Mouse (Mus musculus): Measurements from ENCODE around the gene Afg1l.

Gene Afg1l

GRCm38 (mm10) chr10:42384946-42385644, 93.3 kb downstream of the Afg1l start:
- DNase-seq (ENCODE audit: extremely low spot score, low spot score) = no peak

DNA sequence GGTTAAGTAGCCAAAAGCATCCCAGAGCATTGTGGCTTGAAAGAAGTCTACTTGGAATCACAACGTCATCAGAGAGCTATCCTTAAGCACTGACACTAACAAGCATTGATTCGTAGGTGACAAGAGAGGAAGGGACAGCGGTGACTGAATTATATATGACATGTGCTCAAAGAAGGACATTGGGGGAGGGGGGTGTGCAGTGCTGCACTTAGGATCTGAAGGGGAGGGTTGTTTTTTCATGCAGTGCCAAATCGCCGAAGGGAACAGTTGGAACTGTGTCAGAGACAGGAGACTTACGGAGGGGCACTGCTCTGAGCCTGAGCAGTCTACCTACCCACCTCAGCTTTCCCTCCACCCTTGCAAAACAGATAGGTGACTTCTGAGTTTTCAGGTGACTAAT, 94.7 kb downstream of the Afg1l start:
- no peak for DNase-seq (ENCODE audit: extremely low spot score, low spot score)

DNA sequence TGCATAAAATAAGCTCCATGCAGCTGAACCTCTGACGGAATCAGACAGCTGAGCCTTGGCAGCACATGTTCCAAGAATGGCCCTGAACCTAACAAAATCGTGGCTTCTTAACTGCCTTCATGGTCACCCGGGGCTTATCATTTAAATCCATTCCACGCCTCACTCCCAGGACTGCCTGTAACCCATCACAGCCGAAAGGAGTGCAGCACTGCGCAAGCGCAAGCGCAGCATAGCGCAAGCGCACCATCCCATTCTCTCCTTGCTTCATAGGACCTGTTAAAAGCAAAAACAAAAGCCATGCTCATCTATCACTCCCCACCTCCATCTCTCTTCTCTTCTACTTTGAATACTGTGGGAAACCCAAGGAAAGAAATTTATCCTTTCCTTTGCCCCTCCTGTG, 114.1 kb downstream of the Afg1l start:
- DNase-seq (ENCODE audit: extremely low spot score, low spot score) = no peak

- DNase-seq (ENCODE audit: extremely low spot score, low spot score) = no peak
Measured at GRCm38 (mm10) chr10:42355980-42356379, 122.4 kb downstream of the Afg1l start.

DNA sequence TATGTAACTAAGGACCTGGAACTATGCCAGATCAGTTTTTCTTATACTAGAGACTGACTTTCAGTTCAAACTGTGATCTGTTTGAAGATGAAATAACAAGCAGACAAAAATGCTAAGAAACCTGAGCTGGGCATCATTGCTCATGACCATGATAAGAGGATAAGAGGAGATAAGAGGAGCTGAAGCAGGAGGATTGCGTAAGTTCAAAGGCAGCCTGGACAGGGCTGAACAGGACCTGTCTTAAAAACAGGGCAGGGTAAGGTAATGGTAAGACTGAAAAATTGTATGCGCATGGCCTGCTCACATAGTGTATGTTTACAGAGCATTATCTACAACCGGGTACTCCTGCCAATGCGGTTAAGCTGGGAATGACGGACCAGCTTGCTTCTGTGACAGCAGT, 130.4 kb downstream of the Afg1l start:
- no peak for DNase-seq (ENCODE audit: extremely low spot score, low spot score)

GRCm38 (mm10) chr10:42347127-42347526, 131.2 kb downstream of the Afg1l start:
- DNase-seq (ENCODE audit: extremely low spot score, low spot score) = no peak

DNA sequence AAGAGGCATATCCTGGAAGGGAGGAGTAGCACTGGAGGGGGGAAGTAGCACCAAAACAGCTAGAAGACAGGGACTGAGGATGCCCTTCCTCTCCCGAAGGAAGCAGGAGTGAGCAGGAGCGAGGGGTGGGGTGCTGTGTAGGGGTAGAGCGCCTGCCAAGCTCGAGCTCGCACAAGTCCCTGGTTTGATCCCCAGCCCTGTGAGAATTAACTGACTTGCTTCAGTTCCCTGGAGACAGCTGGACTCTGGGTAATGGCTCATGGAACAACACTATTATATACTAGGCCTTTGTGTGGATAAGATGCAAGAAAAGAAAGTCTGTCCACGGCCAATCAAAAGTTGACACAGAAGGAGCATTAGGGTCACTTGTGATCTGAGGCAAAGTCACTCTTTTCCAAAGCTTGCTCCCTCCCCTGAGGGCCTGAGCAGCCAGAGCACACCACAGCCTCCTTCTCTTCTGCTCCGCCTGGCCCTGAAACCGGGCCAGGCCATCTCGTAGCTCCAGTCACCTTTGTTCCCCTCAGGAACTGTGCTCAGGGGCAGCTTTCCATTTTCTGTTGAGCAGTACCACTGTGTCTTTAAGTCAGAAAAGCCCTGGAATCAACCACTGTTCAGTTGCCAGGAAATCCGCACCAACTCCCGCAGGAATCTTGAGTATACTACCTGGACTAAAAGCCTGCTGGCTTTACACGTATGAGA, 132.0 kb downstream of the Afg1l start:
- no peak for DNase-seq (ENCODE audit: extremely low spot score, low spot score)

- no peak for DNase-seq (ENCODE audit: extremely low spot score, low spot score)
Measured at GRCm38 (mm10) chr10:42342714-42343113, 135.7 kb downstream of the Afg1l start.

DNA sequence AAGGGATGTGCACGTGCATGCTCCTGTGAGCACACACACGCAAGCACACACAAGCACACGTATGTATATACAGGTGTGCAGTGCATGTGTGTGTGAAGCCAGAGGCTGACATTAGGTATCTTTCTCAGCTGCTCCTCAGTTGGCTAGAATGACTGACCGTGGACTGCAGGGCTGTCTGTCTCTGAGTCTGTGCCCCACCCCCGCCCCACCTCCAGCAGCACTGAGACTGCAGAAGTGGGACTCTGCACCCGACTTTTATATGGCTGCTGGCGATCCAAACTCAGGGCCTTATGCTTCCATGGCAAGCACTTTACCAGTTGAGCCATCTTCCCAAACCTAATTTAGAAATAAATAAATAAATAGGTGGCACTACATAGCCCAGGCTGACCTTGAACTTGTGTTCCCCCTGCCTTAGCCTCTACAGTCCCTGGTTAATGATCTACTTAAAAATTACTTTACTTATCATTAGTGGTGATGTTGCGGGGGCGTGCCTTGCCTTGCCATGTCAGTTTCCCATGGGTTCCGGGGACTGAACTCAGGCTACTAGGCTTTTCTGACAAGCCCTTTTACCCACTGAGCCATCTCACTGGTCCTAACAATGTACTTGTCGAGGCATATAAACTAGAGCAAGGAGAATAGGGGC, 136.4 kb downstream of the Afg1l start:
- no peak for DNase-seq (ENCODE audit: extremely low spot score, low spot score)

DNA sequence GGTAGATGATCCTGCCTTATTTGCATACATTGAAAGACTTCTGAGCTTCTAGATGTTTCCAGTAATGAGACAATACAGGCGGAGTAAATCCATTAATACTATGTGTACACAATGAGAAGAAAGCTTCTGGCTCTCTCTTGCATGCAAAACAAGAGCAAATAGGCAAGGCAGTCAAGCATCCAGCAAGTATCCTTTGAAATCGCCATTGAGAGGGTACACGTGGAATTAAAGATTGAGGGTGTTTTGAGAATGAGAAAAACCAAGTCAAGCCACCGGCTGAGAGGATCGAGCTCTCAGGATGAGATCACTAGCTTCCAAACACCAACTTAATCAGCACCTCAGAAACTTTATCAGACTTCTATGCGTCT, 138.0 kb downstream of the Afg1l start:
- DNase-seq (ENCODE audit: extremely low spot score, low spot score) = no peak

- no peak for DNase-seq (ENCODE audit: extremely low spot score, low spot score)
Measured at GRCm38 (mm10) chr10:42339773-42340425, 138.5 kb downstream of the Afg1l start.

DNA sequence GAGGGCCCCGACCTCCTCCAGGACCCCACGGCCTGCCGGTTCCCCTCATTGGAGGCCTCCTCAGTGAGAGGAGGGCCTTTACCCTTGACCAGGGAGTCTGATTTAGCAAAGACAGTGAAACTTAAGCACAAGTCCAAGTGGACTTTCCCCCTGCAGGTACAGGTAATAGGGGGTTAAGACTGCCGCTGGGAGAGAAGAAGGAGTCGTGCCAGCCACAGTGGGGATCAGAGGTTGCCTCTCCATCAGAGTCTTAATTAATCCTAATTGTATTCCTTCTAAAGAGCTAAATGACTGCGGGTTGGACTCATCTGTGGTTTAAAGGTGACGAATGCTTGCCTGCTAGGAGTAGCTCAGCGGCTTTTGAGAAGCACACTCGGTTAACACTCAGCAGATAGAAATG, 139.9 kb downstream of the Afg1l start:
- no peak for DNase-seq (ENCODE audit: extremely low spot score, low spot score)

DNA sequence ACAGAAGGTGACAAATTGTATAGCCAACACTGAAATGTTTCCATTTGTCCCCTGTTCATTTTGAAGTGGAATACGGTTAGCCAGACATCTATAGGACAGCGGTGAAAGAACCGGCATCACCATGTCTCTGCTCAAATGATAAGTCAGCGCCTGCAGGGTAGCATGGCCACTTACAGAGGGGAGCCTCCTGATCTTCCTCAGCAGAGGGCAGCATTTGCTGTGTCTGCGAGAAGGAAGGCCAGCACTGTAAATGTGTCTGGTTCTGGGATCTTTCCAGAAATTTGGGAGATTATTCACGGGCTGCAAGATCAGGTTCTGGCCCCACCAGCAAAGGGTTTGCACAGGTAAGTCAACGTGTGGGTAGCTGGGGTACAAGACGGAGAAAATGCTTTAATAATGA, 150.8 kb downstream of the Afg1l start:
- no peak for DNase-seq (ENCODE audit: extremely low spot score, low spot score)

GRCm38 (mm10) chr10:42325305-42325704, 153.1 kb downstream of the Afg1l start:
- DNase-seq (ENCODE audit: extremely low spot score, low spot score) = no peak

DNA sequence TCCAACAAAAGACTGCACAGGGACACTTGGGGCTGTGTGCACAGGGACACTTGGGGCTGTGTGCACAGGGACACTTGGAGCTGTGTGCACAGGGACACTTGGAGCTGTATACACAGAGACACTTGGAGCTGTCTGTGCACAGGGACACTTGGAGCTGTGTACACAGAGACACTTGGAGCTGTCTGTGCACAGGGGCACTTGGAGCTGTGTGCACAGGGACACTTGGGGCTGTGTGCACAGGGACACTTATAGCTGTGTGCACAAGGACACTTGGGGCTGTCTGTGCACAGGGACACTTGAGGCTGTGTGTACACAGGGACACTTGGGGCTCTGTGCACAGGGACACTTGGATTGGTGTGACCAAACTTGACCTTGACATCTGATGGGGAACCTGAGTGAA, 154.4 kb downstream of the Afg1l start:
- DNase-seq (ENCODE audit: extremely low spot score, low spot score) = no peak

DNA sequence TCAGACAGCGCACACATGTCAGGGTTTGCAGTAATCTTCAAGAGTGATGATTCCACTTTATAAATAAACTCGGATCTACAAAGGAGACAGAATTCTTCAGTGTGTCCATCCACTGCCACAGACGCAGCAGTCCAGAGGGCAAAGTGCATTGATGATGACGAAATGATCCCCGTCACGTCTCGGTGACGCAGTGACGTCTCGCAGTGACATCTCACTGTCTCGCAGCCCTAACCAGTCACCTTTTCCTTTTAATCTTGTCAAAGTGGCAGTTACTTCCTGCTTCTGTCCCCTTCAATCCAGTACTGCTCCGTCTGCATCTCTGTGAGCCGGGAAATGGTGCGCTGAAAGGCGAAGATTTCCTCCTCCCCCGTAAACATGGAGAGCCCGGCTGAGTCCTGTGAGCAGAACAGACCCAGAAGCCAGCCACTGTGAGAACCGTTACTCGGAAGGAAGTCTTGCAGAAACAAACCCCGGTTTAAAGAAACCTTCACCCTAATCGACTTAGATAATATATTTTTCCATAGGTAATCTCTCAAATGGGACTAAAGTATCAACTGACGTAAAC, 165.1 kb downstream of the Afg1l start:
- DNase-seq (ENCODE audit: extremely low spot score, low spot score) = no peak

GRCm38 (mm10) chr10:42312557-42312956, 165.8 kb downstream of the Afg1l start:
- no peak for DNase-seq (ENCODE audit: extremely low spot score, low spot score)

- no peak for DNase-seq (ENCODE audit: extremely low spot score, low spot score)
Measured at GRCm38 (mm10) chr10:42308687-42308987, 169.7 kb downstream of the Afg1l start.

GRCm38 (mm10) chr10:42307980-42308686, 170.2 kb downstream of the Afg1l start:
- DNase-seq (ENCODE audit: extremely low spot score, low spot score) = peak; percentile 90

DNA sequence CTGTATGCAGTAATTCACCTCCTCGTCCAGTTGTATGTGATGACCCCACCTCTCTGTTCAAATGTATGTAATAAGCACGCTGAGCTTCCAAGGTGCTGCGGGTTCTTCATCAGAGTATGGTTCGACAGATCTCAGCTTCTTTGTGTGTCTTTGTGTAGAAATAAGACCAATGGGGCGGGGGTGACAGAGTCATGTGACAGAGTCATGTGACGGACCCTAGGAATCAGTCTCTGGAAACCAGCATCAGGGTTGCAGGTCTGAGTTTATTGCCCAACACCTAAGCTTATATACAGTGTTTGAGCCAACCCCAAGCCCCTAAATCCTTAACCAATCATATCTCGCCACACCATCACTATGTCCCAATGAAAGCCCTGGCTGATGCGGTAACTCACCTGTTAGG, 171.9 kb downstream of the Afg1l start:
- no peak for DNase-seq (ENCODE audit: extremely low spot score, low spot score)

DNA sequence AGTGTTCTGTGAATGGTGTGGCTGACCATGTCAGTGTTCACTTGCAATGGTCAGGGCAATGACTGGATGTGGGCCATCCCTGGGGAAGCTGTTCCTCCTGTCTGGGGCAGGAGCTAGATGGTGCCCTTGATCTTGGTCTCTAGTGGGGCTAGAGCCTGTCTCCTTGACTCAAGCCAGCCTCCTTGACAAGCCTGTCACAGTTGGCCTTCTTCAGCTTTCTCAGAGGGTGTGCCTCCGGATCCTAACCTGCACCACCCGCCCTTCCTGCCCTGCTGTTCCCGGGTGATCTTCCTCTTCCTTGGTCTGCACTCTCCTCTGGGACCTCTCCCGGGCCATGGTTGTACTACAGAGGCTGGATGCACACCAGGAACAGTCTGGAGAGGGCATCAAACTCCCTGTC, 177.6 kb downstream of the Afg1l start:
- no peak for DNase-seq (ENCODE audit: extremely low spot score, low spot score)

Data from neural tube, embryonic 10.5 days (tissue).